Mouse (Mus musculus): Measurements from ENCODE around the gene Shisa3.

- TF ChIP-seq CTCF (IDR thresholded peaks at IDR 0.05; ENCODE audit: insufficient read depth, low read length) (no peak), POLR2A (IDR thresholded peaks at IDR 0.05; ENCODE audit: borderline replicate concordance, extremely low read depth, low read depth, low read length) (no peak)
Observed at GRCm38 (mm10) chr5:67662715-67663114, 55.0 kb downstream of the Shisa3 start.
